25 mouse cellular contexts compared by ENCODE assay signal in the genomic region with DNA sequence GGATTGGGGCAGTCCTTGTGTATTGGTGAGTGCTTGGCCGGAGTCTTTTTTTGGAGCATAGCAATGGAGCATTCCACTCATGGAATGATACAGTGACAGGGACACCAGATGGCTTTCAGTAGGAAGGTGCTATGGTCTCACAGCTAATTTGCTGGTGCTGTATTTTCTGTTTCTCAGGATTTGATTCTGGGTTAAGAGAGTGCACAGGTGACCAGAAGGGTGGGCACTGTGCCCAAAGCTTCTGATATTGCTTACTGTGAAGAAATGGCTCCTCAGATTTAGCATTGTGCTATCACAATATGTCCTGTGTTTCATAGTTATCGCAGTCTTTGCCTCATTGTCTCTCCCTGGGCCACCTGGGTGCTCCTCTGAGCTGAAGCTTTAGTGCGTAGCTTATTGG. TPM values are rescaled to one million over a fixed set of nuclear protein-coding genes. Genes with fewer than 3 reads are reported as not detected.
DNase-seq lines count a peak whose midpoint lies in the region; ATAC-seq and TF ChIP-seq lines count a peak whose summit lies in the region.
"Had no signal": no experiment of that assay in that cellular context is flagged by ENCODE, and none has a peak within 500 bp of the region (broad histone marks: within the 10 kb centered on the region; RNA-seq: fewer than 3 reads in every experiment).

No protein-coding gene starts in this region.

- peak; percentile 32 for DNase-seq in cerebellum, adult 11 months
- DNase-seq in cerebellum, adult 8-10 months, result no peak
- peak; percentile 71 for DNase-seq in cerebellum, adult 9-10 months
- peak; percentile 42 to 76 for DNase-seq in cerebellum, postnatal 25 days
- DNase-seq in stomach, postnatal 0 days (ENCODE audit: low spot score), result no peak
- no peak for DNase-seq in left cerebral cortex, postnatal 4 days
- DNase-seq: adrenal gland, postnatal 14 days; embryo, embryonic 11 days; gastrocnemius, adult 2 months; gastrocnemius, postnatal 25 days; heart, postnatal 10 days; heart, postnatal 4 days; kidney, adult 18-20 months had no signal

- no peak overlapping the region for H3K4me2 ChIP-seq in stomach, postnatal 0 days (replicated peaks; ENCODE audit: low read depth)
- H3K4me2 ChIP-seq in intestine, embryonic 15.5 days (replicated peaks), result no peak overlapping the region
- H3K4me2 ChIP-seq: embryonic facial prominence, embryonic 15.5 days; hindbrain, embryonic 12.5 days had no signal

- TF ChIP-seq EP300 in stomach, postnatal 0 days (optimal IDR thresholded peaks at IDR 0.05), result no peak

- no peaks in the 10 kb centered on the region for H3K9me3 ChIP-seq in stomach, postnatal 0 days (ENCODE audit: control insufficient read depth, low read length)
- H3K9me3 ChIP-seq in intestine, embryonic 15.5 days, result no peaks in the 10 kb centered on the region
- H3K9me3 ChIP-seq: embryonic facial prominence, embryonic 15.5 days; forebrain, embryonic 10.5 days; heart, embryonic 10.5 days; hindbrain, embryonic 12.5 days had no signal

- H3K27me3 ChIP-seq in stomach, postnatal 0 days (ENCODE audit: control insufficient read depth, insufficient read depth, low read length), result no peaks in the 10 kb centered on the region
- H3K27me3 ChIP-seq in intestine, embryonic 15.5 days (replicated peaks), result no peaks in the 10 kb centered on the region
- H3K27me3 ChIP-seq: embryonic facial prominence, embryonic 15.5 days; hindbrain, embryonic 12.5 days had no signal

- H3K27ac ChIP-seq in brown adipose tissue, adult 24 weeks (replicated peaks; ENCODE audit: low read depth, low read length), result peak overlapping the region; percentile 2; the same call in 1 of the 2 replicates
- no peak overlapping the region for H3K27ac ChIP-seq in stomach, postnatal 0 days (replicated peaks)
- no peak overlapping the region for H3K27ac ChIP-seq in intestine, embryonic 15.5 days
- H3K27ac ChIP-seq: embryonic facial prominence, embryonic 15.5 days; forebrain, embryonic 10.5 days; gastrocnemius, adult 2 months; heart, embryonic 10.5 days; hindbrain, embryonic 12.5 days had no signal

- TF ChIP-seq CTCF in stomach, postnatal 0 days (IDR thresholded peaks at IDR 0.05; ENCODE audit: low read depth), result no peak

- no peak for ATAC-seq in stomach, postnatal 0 days (ENCODE audit: low FRiP score, low TSS enrichment)
- ATAC-seq in intestine, embryonic 15.5 days, result no peak
- ATAC-seq: forebrain, embryonic 14.5 days; hindbrain, embryonic 16.5 days; inflammation-experienced regulatory T-cells, adult 6 months had no signal

- peaks cover 31% of the 10 kb centered on the region for H3K36me3 ChIP-seq in stomach, postnatal 0 days (ENCODE audit: control insufficient read depth, insufficient read depth, low read length)
- H3K36me3 ChIP-seq in intestine, embryonic 15.5 days, result peaks cover 46% of the 10 kb centered on the region

- 93% methylated on average over 3 of the region's 3 CpGs for WGBS in stomach, postnatal 0 days
- WGBS in intestine, embryonic 15.5 days, result 93% methylated on average over 3 of the region's 3 CpGs

- H3K9ac ChIP-seq in stomach, postnatal 0 days (ENCODE audit: low read length), result no peak overlapping the region
- H3K9ac ChIP-seq in intestine, embryonic 15.5 days, result no peak overlapping the region
- H3K9ac ChIP-seq: embryonic facial prominence, embryonic 15.5 days; hindbrain, embryonic 12.5 days had no signal

- intact Hi-C loops in left cerebral cortex, postnatal 4 days (cut with DNase I), result no loop called here

- no peak overlapping the region for H3K4me3 ChIP-seq in brown adipose tissue, adult 24 weeks (ENCODE audit: insufficient read depth, low read depth, low read length)
- no peak overlapping the region for H3K4me3 ChIP-seq in stomach, postnatal 0 days (ENCODE audit: low read depth, low read length)
- no peak overlapping the region for H3K4me3 ChIP-seq in intestine, embryonic 15.5 days (replicated peaks)
- H3K4me3 ChIP-seq: embryonic facial prominence, embryonic 15.5 days; erythroblast, embryonic 14.5 days; forebrain, embryonic 10.5 days; gastrocnemius, adult 2 months; heart, embryonic 10.5 days; hindbrain, embryonic 12.5 days had no signal

- peaks cover 7% of the 10 kb centered on the region for H3K4me1 ChIP-seq in brown adipose tissue, adult 24 weeks (ENCODE audit: control insufficient read depth, insufficient read depth, insufficient read length, low read length)
- H3K4me1 ChIP-seq in stomach, postnatal 0 days (replicated peaks; ENCODE audit: control insufficient read depth, insufficient read depth), result no peaks in the 10 kb centered on the region
- no peaks in the 10 kb centered on the region for H3K4me1 ChIP-seq in intestine, embryonic 15.5 days (replicated peaks)
- H3K4me1 ChIP-seq: embryonic facial prominence, embryonic 15.5 days; heart, embryonic 10.5 days; hindbrain, embryonic 12.5 days had no signal

RNA-seq across cellular contexts. Expression of a gene that starts 21.2 kb away (rescaled TPM):
- 2,272 and 2,335 TPM in 2 replicates for polyA plus RNA-seq in brown adipose tissue, adult 24 weeks (2012; ENCODE audit: insufficient read depth, insufficient read length, missing spikeins)
- polyA plus RNA-seq in stomach, postnatal 0 days (2015; fragmentation: Nextera tagmentation; extraction: Ambion mirVana), result 198 and 205 TPM in 2 replicates
- polyA plus RNA-seq in intestine, embryonic 15.5 days (2015; fragmentation: Nextera tagmentation; extraction: Ambion mirVana), result 290 and 308 TPM in 2 replicates
- 10 to 100 TPM; 66.5 to 79.5 TPM for total RNA-seq in left cerebral cortex, postnatal 4 days (2021)

RNA-seq across cellular contexts. Expression of a gene that starts 47.9 kb away (rescaled TPM):
- polyA plus RNA-seq in brown adipose tissue, adult 24 weeks (2012; ENCODE audit: insufficient read depth, insufficient read length, missing spikeins), result not detected in 2 replicates
- polyA plus RNA-seq in stomach, postnatal 0 days (2015; fragmentation: Nextera tagmentation; extraction: Ambion mirVana), result 0.01 and 0.02 TPM in 2 replicates
- polyA plus RNA-seq in intestine, embryonic 15.5 days (2015; fragmentation: Nextera tagmentation; extraction: Ambion mirVana), result 0.03 and 0.08 TPM in 2 replicates
- 1 to 10 TPM; 1.1 to 1.2 TPM for total RNA-seq in left cerebral cortex, postnatal 4 days (2021)
- total RNA-seq: granulocyte monocyte progenitor cell, adult 5-6 weeks; MEL had no signal

Comparison
In these comparisons a context has a peak if more than half of its experiments do, and no peak if none do; other contexts are left out.
1. DNase-seq: peak in cerebellum, adult 11 months (single experiment), cerebellum, adult 9-10 months (single experiment) and cerebellum, postnatal 25 days (2 of 2); none in cerebellum, adult 8-10 months (single experiment), stomach, postnatal 0 days (single experiment) and left cerebral cortex, postnatal 4 days (single experiment).